Mouse (Mus musculus) myocyte (in vitro differentiated cells): ENCODE measurements around the gene Pmp22.

Experiments
- E2F4 ChIP-seq: IDR thresholded peaks from one replicate; pipeline ENCODE4 v1.6.1; 2011; ENCODE audit warnings: mild to moderate bottlenecking, control low read depth, moderate library complexity; ENCODE audit not compliant: insufficient read depth
- MAX ChIP-seq: IDR thresholded peaks from one replicate; pipeline ENCODE4 v1.6.1; 2011; ENCODE audit warnings: low read depth, mild to moderate bottlenecking, control low read depth
- MYOD1 ChIP-seq, 3 experiments: IDR thresholded peaks; one replicate each; pipeline ENCODE4 v1.6.1; 2011; ENCODE audit warnings: control low read depth in 2 of 3, low read depth in 2 of 3, mild to moderate bottlenecking in 2 of 3, moderate library complexity in 1 of 3; ENCODE audit not compliant: insufficient read length in 2 of 3, control insufficient read depth in 1 of 3
- POLR2A ChIP-seq: IDR thresholded peaks from one replicate; pipeline ENCODE4 v1.6.1; 2011; ENCODE audit warnings: low read depth, mild to moderate bottlenecking, control low read depth, moderate library complexity; ENCODE audit not compliant: insufficient read length
- USF1 ChIP-seq: IDR thresholded peaks from one replicate; pipeline ENCODE4 v1.6.1; 2011; ENCODE audit warnings: low read depth, mild to moderate bottlenecking, control low read depth, moderate library complexity

DNA sequence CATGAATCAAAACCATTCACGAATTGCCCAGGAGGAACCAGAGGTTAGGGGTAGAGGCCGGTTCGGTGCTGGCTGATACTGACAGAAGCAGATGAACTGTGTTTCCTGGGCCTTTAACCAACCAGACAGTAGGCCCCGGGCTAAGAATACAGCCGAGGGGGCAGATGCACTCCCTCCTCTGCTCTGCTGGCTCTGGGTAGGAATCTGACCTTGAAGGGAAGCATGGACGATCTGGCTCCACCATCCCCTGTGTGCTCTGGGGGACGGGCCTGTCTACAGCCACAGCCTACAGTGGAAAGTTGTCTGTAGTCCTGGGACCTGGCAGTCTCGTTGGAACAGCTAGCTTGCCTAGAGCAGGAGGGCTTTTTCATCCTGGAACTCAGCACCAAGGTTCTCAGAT, 14.7 kb downstream of the Pmp22 start:
- TF ChIP-seq POLR2A (no peak), MAX (no peak), MYOD1 (IDR thresholded peaks at IDR 0.05; ENCODE audit: control insufficient read depth in 1 of 3, insufficient read length in 2 of 3, low read depth in 2 of 3) (no peak), USF1 (no peak), E2F4 (no peak)
